Mouse (Mus musculus) layer of hippocampus, adult 2 months (tissue): ENCODE data around the gene Bcl11b. TPM values are rescaled to one million over a fixed set of nuclear protein-coding genes. Genes with fewer than 3 reads are reported as not detected.

Source experiments
- DNase-seq, 2 experiments: peaks; one replicate each; pipeline ENCODE4 v3.0.0; 2022; ENCODE audit warnings: low spot score in 2 of 2
- H3K27ac ChIP-seq: fragments of 200-600 bp; 2 replicates; pipeline ENCODE4 v1.8.1; 2022
- H3K4me3 ChIP-seq: fragments of 200-600 bp; 2 replicates; pipeline ENCODE4 v1.8.1; 2022; ENCODE audit warnings: mild to moderate bottlenecking
- CTCF ChIP-seq: fragments of 200-600 bp; conservative IDR thresholded peaks from 2 replicates; pipeline ENCODE4 v1.8.1; 2022; ENCODE audit warnings: antibody characterized with exemption, mild to moderate bottlenecking, moderate library complexity
- total RNA-seq, 2 experiments: library from RNA; stranded (reverse); gene quantifications; 2 replicates each; pipeline ENCODE4 v1.2.3; 2021

The Bcl11b gene
- total RNA-seq, 2 experiments from 2014 or later: 144 to 145 TPM

- H3K4me3 ChIP-seq: peak overlapping the region; percentile 41
- no peak for TF ChIP-seq CTCF
- peak overlapping the region; percentile 86 for H3K27ac ChIP-seq
- DNase-seq: peak in 1 of 2 experiments; percentile 40
Observed at GRCm38 (mm10) chr12:107975897-107976570, 27.4 kb downstream of the Bcl11b start.

DNA sequence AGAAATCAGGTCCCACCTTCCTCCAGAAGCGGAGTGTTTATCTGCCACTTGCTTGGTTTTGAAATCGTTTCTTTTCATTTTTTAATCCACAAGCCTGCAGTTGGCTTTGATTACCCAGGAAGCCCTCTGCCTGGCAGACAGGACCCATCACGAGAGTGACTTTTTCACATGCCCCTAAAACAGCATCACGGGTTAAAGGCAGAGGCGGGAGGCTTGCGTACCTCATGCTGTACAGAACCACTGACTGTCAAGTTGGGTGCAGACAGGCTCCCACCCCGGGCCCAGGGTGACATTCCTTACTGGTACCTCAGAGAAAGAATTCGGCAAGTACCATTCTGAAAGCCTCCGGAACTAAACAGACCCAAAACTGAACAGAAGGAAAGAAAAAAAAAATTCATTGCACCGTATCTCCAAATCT is 27.9 kb downstream of the Bcl11b start:
- DNase-seq: no peak
- Histone ChIP-seq H3K27ac (peak overlapping the region; percentile 86), H3K4me3 (peak overlapping the region; percentile 41)
- no peak for TF ChIP-seq CTCF

GRCm38 (mm10) chr12:107974504-107974903 is 28.9 kb downstream of the Bcl11b start:
- Histone ChIP-seq H3K27ac (peak overlapping the region; percentile 86), H3K4me3 (no peak overlapping the region; the same call in 1 of the 2 replicates)
- DNase-seq: no peak
- no peak for TF ChIP-seq CTCF

- H3K4me3 ChIP-seq: no peak overlapping the region
- no peak for TF ChIP-seq CTCF
- no peak for DNase-seq
- H3K27ac ChIP-seq: peak overlapping the region; percentile 86
Observed at GRCm38 (mm10) chr12:107973556-107974140, 29.8 kb downstream of the Bcl11b start.

- H3K4me3 ChIP-seq: peak overlapping the region; percentile 11; the same call in 1 of the 2 replicates
- no peak for DNase-seq
- no peak for TF ChIP-seq CTCF
- H3K27ac ChIP-seq: peak overlapping the region; percentile 71; the same call in 1 of the 2 replicates
Observed at GRCm38 (mm10) chr12:107971081-107971780, 32.2 kb downstream of the Bcl11b start.

GRCm38 (mm10) chr12:107970637-107971036 is 32.8 kb downstream of the Bcl11b start:
- H3K27ac ChIP-seq: peak overlapping the region; percentile 71
- no peak for DNase-seq
- H3K4me3 ChIP-seq: peak overlapping the region; percentile 11; the same call in 1 of the 2 replicates
- TF ChIP-seq CTCF: no peak

DNA sequence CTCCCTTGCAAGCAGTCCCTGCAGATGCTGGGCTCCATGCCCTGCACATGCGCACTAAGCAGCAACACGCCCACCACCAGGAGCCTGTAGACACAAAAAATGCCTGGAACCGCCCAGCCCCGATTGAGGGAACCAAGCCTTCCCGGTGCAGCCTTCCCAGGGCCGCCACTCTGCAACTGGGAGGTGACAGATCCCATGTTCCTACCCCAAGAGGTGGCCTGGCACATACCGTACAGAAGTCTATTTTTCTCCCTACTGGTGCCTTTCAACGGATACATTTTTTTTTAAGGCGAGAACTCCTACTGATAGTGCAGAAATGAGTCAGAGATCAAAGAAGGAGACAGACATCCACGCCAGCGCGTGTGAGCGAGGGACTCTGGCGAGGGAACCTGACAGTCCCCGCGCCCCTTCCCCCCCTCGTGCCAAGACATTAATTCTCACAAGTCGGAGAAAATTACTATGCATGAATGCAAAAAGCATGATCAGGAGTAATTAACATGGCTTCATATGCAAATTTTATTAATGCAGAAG is 33.5 kb downstream of the Bcl11b start:
- peak in 1 of 2 experiments; percentile 56 for DNase-seq
- TF ChIP-seq CTCF: no peak
- H3K4me3 ChIP-seq: peak overlapping the region; percentile 23; the same call in 1 of the 2 replicates
- peak overlapping the region; percentile 71 for H3K27ac ChIP-seq

DNA sequence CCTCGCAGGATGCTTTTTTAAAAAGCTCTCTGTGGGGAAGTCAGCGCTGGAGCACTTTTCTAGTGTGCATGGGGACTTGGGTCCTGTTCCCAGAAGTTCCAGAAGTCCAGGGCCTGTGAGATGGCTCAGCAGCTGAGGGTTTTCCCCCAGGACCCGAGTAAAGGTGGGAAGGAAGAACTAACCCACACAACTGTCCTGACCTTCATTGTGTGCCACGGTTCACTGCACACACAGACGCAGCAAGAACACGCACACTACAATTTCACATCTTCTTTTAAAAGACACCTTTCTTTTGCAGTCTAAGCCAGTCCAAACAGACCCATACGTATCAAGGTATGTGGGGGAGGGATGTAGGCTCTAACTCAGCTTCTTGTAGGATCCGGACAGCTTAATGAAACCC is 34.3 kb downstream of the Bcl11b start:
- TF ChIP-seq CTCF: no peak
- H3K4me3 ChIP-seq: no peak overlapping the region
- peak overlapping the region; percentile 71; the same call in 1 of the 2 replicates for H3K27ac ChIP-seq
- DNase-seq: no peak

DNA sequence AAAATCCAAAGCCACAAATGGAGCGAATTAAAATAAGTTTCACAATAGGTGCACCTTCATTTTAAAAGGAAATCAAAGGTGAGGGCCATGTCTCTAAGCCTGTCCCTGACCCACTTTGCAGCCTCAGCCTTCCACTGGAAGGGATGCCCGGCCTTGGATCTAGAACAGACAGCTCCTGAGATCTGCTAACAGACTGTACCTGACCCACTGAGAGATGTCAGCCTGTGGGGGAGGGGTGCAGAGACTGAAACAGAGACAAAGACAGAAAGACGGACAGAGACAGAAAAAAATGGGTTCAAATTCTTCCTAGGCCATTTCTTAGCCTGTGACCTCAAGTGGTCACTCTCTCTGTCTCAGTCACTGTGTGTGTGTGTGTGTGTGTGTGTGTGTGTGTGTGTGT is 35.1 kb downstream of the Bcl11b start:
- Histone ChIP-seq H3K4me3 (no peak overlapping the region), H3K27ac (no peak overlapping the region)
- TF ChIP-seq CTCF: no peak
- DNase-seq: no peak

DNA sequence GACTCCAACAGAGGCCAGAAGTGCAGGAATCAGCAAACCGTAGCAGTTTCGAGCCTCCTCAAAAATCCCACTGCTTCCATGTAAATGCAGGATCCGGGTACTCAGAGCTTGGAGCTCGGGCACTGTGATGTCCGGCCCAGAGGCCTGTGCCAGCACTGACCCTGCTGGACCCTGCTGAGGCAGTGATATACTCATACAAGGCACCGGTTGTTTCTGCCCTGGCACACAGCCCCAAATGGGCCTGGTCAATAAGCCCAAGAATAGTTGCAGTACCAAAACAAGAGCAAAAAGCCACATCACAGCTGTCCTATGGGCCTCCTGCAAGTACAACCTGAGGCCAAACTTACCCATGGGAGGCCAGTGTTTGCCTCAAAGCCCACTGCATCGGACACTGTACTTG is 36.4 kb downstream of the Bcl11b start:
- no peak for DNase-seq
- no peak for TF ChIP-seq CTCF
- Histone ChIP-seq H3K27ac (peak overlapping the region; percentile 79), H3K4me3 (no peak overlapping the region)

GRCm38 (mm10) chr12:107965103-107965502 is 38.3 kb downstream of the Bcl11b start:
- no peak overlapping the region for H3K4me3 ChIP-seq
- peak overlapping the region; percentile 79; the same call in 1 of the 2 replicates for H3K27ac ChIP-seq
- no peak for TF ChIP-seq CTCF
- DNase-seq: no peak

GRCm38 (mm10) chr12:107964396-107965085 is 38.9 kb downstream of the Bcl11b start:
- no peak overlapping the region for H3K4me3 ChIP-seq
- no peak for TF ChIP-seq CTCF
- no peak for DNase-seq
- H3K27ac ChIP-seq: peak overlapping the region; percentile 79
